Mouse (Mus musculus) granulocyte monocyte progenitor cell, adult 5-6 weeks (primary cell): ENCODE results near the gene Lrrc8c. TPM values are rescaled to one million over a fixed set of nuclear protein-coding genes. Genes with fewer than 3 reads are reported as not detected.
"Not testable (repeated sequence)": the region's sequence is repeated elsewhere in the genome, so short reads cannot be mapped to it uniquely, and the experiment has no call there.

Source experiments
- ATAC-seq: replicated peaks from 2 replicates; pipeline ENCODE4 v1.8.0; 2016; ENCODE audit warnings: mild to moderate bottlenecking, moderate TSS enrichment, inconsistent platforms; ENCODE audit not compliant: poor library complexity, severe bottlenecking
- total RNA-seq, 2 experiments: library from RNA; stranded (forward) in 1 of 2; stranded (reverse) in 1 of 2; fragments of 200-712, 200-1000 nt in 1 of 2; fragments of >200 nt in 1 of 2; fragmentation: Nextera tagmentation in 1 of 2; gene quantifications; 2 replicates each; pipeline ENCODE4 v1.2.3; 2014 to 2017

Lrrc8c gene
- total RNA-seq, 2 experiments from 2014 or later: 4.4 to 38.7 TPM

- ATAC-seq: peak; percentile 29
These were observed 107.2 kb downstream of the Lrrc8c start for GRCm38 (mm10) chr5:105626355-105626754.

- ATAC-seq: peak; percentile 52
These were observed 107.9 kb downstream of the Lrrc8c start for GRCm38 (mm10) chr5:105627093-105627492.

- peak; percentile 26; the same call in 1 of the 2 replicates for ATAC-seq
These were observed 110.8 kb downstream of the Lrrc8c start for GRCm38 (mm10) chr5:105629955-105630354.

- ATAC-seq: no peak
These were observed 112.9 kb downstream of the Lrrc8c start for GRCm38 (mm10) chr5:105632066-105632465.

- no peak for ATAC-seq
These were observed 116.4 kb downstream of the Lrrc8c start for GRCm38 (mm10) chr5:105635576-105635975.

GRCm38 (mm10) chr5:105636484-105637191, 117.5 kb downstream of the Lrrc8c start:
- ATAC-seq: peak; percentile 80

GRCm38 (mm10) chr5:105638266-105638665, 119.1 kb downstream of the Lrrc8c start:
- ATAC-seq: not testable (repeated sequence)

- ATAC-seq: no peak
These were observed 119.7 kb downstream of the Lrrc8c start for GRCm38 (mm10) chr5:105638916-105639315.

- no peak for ATAC-seq
These were observed 120.2 kb downstream of the Lrrc8c start for GRCm38 (mm10) chr5:105639363-105639762.

- ATAC-seq: peak; percentile 94
These were observed 123.3 kb downstream of the Lrrc8c start for GRCm38 (mm10) chr5:105642517-105642916.

GRCm38 (mm10) chr5:105643276-105643675, 124.1 kb downstream of the Lrrc8c start:
- no peak for ATAC-seq

GRCm38 (mm10) chr5:105644195-105644594, 125.0 kb downstream of the Lrrc8c start:
- ATAC-seq: no peak

GRCm38 (mm10) chr5:105647094-105647493, 127.9 kb downstream of the Lrrc8c start:
- ATAC-seq: no peak

GRCm38 (mm10) chr5:105648648-105649287, 129.6 kb downstream of the Lrrc8c start:
- peak; percentile 77 for ATAC-seq

GRCm38 (mm10) chr5:105649514-105650001, 130.4 kb downstream of the Lrrc8c start:
- peak; percentile 9 for ATAC-seq

GRCm38 (mm10) chr5:105650728-105651479, 131.7 kb downstream of the Lrrc8c start:
- ATAC-seq: peak; percentile 35

GRCm38 (mm10) chr5:105651561-105651991, 132.4 kb downstream of the Lrrc8c start:
- ATAC-seq: no peak

GRCm38 (mm10) chr5:105654237-105655063, 135.3 kb downstream of the Lrrc8c start:
- peak; percentile 68 for ATAC-seq

GRCm38 (mm10) chr5:105655100-105655734, 136.0 kb downstream of the Lrrc8c start:
- no peak for ATAC-seq
